Mouse (Mus musculus): ENCODE measurements at regions not wholly inside any gene's neighbourhood (a gene's known extent, or its start where the extent isn't known, plus 50 kb on each side); places are given as distances from the start of the nearest gene placed in this dataset.
"Not testable (repeated sequence)": the region's sequence is repeated elsewhere in the genome, so short reads cannot be mapped to it uniquely, and the experiment has no call there.

GRCm38 (mm10) chr15:96828681-96829080 is 129.2 kb upstream of the Slc38a2 start:
- DNase-seq (ENCODE audit: low read depth, low spot score): no peak

GRCm38 (mm10) chr15:96827931-96828330 is 128.4 kb upstream of the Slc38a2 start:
- no peak for DNase-seq (ENCODE audit: low read depth, low spot score)

GRCm38 (mm10) chr15:96818435-96818834 is 118.9 kb upstream of the Slc38a2 start:
- DNase-seq (ENCODE audit: low read depth, low spot score): no peak

GRCm38 (mm10) chr15:96817626-96818025 is 118.1 kb upstream of the Slc38a2 start:
- DNase-seq (ENCODE audit: low read depth, low spot score): no peak

- no peak for DNase-seq (ENCODE audit: low read depth, low spot score)
Measured at GRCm38 (mm10) chr15:96816997-96817570, 117.6 kb upstream of the Slc38a2 start.

GRCm38 (mm10) chr15:96813472-96813871 is 113.9 kb upstream of the Slc38a2 start:
- no peak for DNase-seq (ENCODE audit: low read depth, low spot score)

GRCm38 (mm10) chr15:96802729-96803053 is 103.2 kb upstream of the Slc38a2 start:
- DNase-seq (ENCODE audit: low read depth, low spot score): no peak

- DNase-seq (ENCODE audit: low read depth, low spot score): no peak
Measured at GRCm38 (mm10) chr15:96802034-96802728, 102.7 kb upstream of the Slc38a2 start.

GRCm38 (mm10) chr15:96799228-96799627 is 99.7 kb upstream of the Slc38a2 start:
- no peak for DNase-seq (ENCODE audit: low read depth, low spot score)

- peak; percentile 14 for DNase-seq (ENCODE audit: low read depth, low spot score)
Measured at GRCm38 (mm10) chr15:96797615-96798270, 98.2 kb upstream of the Slc38a2 start.

- DNase-seq (ENCODE audit: low read depth, low spot score): no peak
Measured at GRCm38 (mm10) chr15:96794177-96794719, 94.7 kb upstream of the Slc38a2 start.

GRCm38 (mm10) chr15:96793251-96793650 is 93.7 kb upstream of the Slc38a2 start:
- no peak for DNase-seq (ENCODE audit: low read depth, low spot score)

GRCm38 (mm10) chr15:96791306-96791705 is 91.8 kb upstream of the Slc38a2 start:
- no peak for DNase-seq (ENCODE audit: low read depth, low spot score)

GRCm38 (mm10) chr15:96787921-96788320 is 88.4 kb upstream of the Slc38a2 start:
- DNase-seq (ENCODE audit: low read depth, low spot score): not testable (repeated sequence)

- peak; percentile 39 for DNase-seq (ENCODE audit: low read depth, low spot score)
Measured at GRCm38 (mm10) chr15:96784578-96784977, 85.0 kb upstream of the Slc38a2 start.

GRCm38 (mm10) chr15:96781560-96781959 is 82.0 kb upstream of the Slc38a2 start:
- no peak for DNase-seq (ENCODE audit: low read depth, low spot score)

GRCm38 (mm10) chr15:96780606-96781005 is 81.1 kb upstream of the Slc38a2 start:
- no peak for DNase-seq (ENCODE audit: low read depth, low spot score)

GRCm38 (mm10) chr15:96779358-96779757 is 79.8 kb upstream of the Slc38a2 start:
- no peak for DNase-seq (ENCODE audit: low read depth, low spot score)

- no peak for DNase-seq (ENCODE audit: low read depth, low spot score)
Measured at GRCm38 (mm10) chr15:96778321-96778926, 78.9 kb upstream of the Slc38a2 start.

GRCm38 (mm10) chr15:96776476-96777075 is 77.0 kb upstream of the Slc38a2 start:
- no peak for DNase-seq (ENCODE audit: low read depth, low spot score)

GRCm38 (mm10) chr15:96775129-96775528 is 75.6 kb upstream of the Slc38a2 start:
- DNase-seq (ENCODE audit: low read depth, low spot score): no peak

GRCm38 (mm10) chr15:96774664-96775063 is 75.1 kb upstream of the Slc38a2 start:
- no peak for DNase-seq (ENCODE audit: low read depth, low spot score)
